Mouse (Mus musculus): Measurements from ENCODE around the gene Zfp667. TPM values are rescaled to one million over a fixed set of nuclear protein-coding genes. Genes with fewer than 3 reads are reported as not detected.
"Not testable (repeated sequence)": the region's sequence is repeated elsewhere in the genome, so short reads cannot be mapped to it uniquely, and the experiment has no call there.

Gene Zfp667
- polyA plus RNA-seq, 1 experiment = 2.9 TPM

DNA sequence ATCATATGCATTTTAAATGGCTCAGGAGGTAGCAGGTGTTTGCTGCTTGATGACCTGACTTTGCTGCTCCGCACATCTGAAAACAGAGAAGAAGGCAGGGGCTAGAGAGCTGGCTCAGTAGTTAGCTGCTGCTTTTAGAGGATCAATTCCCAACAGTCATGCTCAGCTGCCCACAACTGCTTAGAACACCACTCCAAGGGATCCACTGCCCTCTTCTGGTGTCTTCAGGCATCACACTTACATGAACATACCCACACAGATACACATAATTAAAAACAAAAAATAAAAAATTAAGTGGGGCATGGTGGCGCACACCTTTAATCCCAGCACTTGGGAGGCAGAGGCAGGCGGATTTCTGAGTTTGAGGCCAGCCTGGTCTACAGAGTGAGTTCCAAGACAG lies 24.3 kb upstream of the Zfp667 start:
- Histone ChIP-seq H3K4me1 (ENCODE audit: control insufficient read depth, insufficient read depth, low read length) (no peaks in the 10 kb centered on the region), H3K4me3 (ENCODE audit: insufficient read depth, low read length) (no peak overlapping the region), H3K27ac (ENCODE audit: insufficient read depth, low read depth, low read length) (no peak overlapping the region)
- TF ChIP-seq CTCF (IDR thresholded peaks at IDR 0.05; ENCODE audit: low read depth, low read length) = no peak
- TF ChIP-seq POLR2A (IDR thresholded peaks at IDR 0.05; ENCODE audit: borderline replicate concordance, low read depth, low read length) = no peak

DNA sequence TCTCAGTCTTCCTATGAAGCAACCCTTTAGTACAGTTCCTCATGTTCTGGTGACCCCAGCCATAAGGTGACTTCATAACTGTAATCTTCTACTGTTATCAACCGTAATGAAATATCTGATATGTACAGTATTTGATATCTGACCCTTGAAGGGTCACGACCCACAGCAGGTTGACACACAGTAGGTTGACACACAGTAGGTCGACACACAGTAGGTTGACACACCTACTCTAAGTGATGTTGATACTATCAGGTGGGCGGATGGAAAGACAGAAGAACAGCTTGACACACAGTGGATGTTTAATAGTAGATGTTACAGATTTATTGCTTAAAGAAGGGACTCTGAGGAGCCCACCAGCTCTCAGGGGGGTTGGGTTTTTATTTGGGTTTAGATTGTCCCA lies 23.4 kb upstream of the Zfp667 start:
- no peaks in the 10 kb centered on the region for H3K4me1 ChIP-seq (ENCODE audit: control insufficient read depth, insufficient read depth, low read length)
- no peak overlapping the region for H3K27ac ChIP-seq (ENCODE audit: insufficient read depth, low read depth, low read length)
- no peak overlapping the region for H3K4me3 ChIP-seq (ENCODE audit: insufficient read depth, low read length)
- TF ChIP-seq CTCF (IDR thresholded peaks at IDR 0.05; ENCODE audit: low read depth, low read length) (no peak), POLR2A (IDR thresholded peaks at IDR 0.05; ENCODE audit: borderline replicate concordance, low read depth, low read length) (no peak)

DNA sequence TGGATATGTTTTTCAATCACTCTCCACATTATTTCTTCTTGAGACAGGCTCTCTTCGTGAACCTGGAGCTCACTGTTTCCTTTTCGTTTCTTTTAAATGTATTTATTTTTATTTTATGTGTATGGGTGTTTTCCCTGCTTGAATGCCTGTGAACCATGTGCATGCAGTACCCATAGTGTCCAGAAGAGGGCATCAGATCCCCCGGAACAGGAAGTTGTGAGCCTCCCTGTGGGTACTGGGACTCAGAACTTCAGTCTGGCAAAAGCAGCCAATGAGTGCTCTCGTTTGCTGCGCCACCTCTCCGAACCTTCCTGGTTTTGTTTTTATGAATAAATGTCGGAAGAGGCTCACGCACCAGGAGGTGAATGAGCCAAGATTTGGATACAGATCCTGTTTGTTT lies 20.7 kb upstream of the Zfp667 start:
- Histone ChIP-seq H3K4me3 (ENCODE audit: insufficient read depth, low read length) (no peak overlapping the region), H3K27ac (ENCODE audit: insufficient read depth, low read depth, low read length) (no peak overlapping the region), H3K4me1 (ENCODE audit: control insufficient read depth, insufficient read depth, low read length) (no peaks in the 10 kb centered on the region)
- TF ChIP-seq CTCF (IDR thresholded peaks at IDR 0.05; ENCODE audit: low read depth, low read length) (peak; percentile 40), POLR2A (IDR thresholded peaks at IDR 0.05; ENCODE audit: borderline replicate concordance, low read depth, low read length) (no peak)

DNA sequence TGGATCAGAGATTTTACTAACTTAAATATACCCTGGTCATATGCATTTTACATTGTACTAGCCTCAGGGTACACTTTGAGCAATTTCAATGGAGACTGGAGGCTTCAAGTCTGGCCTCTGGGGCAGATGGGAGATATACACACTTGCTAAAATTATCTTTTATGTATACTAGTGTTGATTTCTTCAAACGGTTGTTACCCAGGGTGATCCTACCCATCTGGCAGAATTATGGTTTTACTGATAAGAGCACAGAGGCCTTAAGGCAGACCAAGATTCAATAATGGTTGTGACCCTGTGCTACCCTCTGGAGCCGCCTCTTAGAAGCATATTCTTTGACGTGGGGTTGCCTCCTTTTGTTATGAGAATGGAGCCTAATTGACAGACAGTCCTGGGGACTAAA lies 8.5 kb upstream of the Zfp667 start:
- no peak for TF ChIP-seq CTCF (IDR thresholded peaks at IDR 0.05; ENCODE audit: low read depth, low read length)
- TF ChIP-seq POLR2A (IDR thresholded peaks at IDR 0.05; ENCODE audit: borderline replicate concordance, low read depth, low read length) = no peak
- Histone ChIP-seq H3K4me3 (ENCODE audit: insufficient read depth, low read length) (no peak overlapping the region), H3K4me1 (ENCODE audit: control insufficient read depth, insufficient read depth, low read length) (no peaks in the 10 kb centered on the region), H3K27ac (ENCODE audit: insufficient read depth, low read depth, low read length) (no peak overlapping the region)

DNA sequence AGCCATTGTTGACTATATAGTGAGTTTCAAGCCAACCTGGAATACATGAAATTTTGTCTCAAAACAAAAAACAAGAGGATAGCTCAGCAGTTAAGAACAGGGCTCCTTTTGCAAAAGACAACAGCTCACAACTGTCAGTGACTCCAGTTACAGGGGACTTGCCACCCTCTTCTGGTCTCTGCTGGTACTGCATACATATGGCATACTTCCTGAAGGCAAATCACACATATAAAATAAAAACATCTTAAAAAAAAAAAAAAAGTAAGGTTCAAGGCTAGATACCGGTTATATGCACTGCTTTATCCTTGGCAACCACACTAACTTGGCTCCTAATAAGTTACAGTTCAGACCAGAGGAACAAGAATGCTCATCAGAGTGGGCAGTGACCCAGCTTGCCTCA lies 3.6 kb upstream of the Zfp667 start:
- H3K27ac ChIP-seq (ENCODE audit: insufficient read depth, low read depth, low read length) = peak overlapping the region; percentile 31; the same call in 1 of the 2 replicates
- peaks cover 16% of the 10 kb centered on the region for H3K4me1 ChIP-seq (ENCODE audit: control insufficient read depth, insufficient read depth, low read length)
- TF ChIP-seq POLR2A (IDR thresholded peaks at IDR 0.05; ENCODE audit: borderline replicate concordance, low read depth, low read length) (no peak), CTCF (IDR thresholded peaks at IDR 0.05; ENCODE audit: low read depth, low read length) (no peak)
- H3K4me3 ChIP-seq (ENCODE audit: insufficient read depth, low read length) = peak overlapping the region; percentile 72

DNA sequence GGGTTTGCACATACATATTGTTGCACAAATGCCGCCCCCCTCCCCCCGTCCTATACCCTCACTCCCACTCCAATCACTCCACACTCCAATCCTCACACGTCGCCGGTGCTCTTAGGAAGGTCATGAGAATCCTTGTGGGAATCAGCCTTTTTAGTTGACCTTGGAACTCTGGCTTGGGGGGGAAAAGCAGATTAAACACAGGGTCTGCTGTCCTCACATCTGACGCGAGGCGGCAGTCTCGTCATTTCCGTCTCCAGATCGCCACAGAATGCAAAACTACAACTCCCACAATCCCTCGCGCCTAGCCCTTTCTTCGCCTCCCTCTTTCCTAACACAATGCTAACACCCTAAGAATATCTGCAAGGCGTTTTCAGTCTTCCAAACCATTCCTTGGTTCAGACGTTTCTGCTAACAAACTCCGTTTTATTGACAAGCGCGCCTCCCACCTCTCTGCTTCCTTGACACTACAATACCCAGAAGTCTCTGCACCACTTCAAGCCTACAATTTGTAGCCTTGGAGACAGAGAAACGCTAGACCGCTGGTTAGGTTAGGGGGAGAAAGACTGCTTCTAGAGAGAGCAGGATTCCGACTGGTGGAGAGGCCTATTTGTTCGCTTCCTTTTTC lies 2.8 kb upstream of the Zfp667 start:
- no peak; the same call in 1 of the 2 replicates for TF ChIP-seq CTCF (IDR thresholded peaks at IDR 0.05; ENCODE audit: low read depth, low read length)
- no peak for TF ChIP-seq POLR2A (IDR thresholded peaks at IDR 0.05; ENCODE audit: borderline replicate concordance, low read depth, low read length)
- peak overlapping the region; percentile 72 for H3K4me3 ChIP-seq (ENCODE audit: insufficient read depth, low read length)
- peaks cover 18% of the 10 kb centered on the region for H3K4me1 ChIP-seq (ENCODE audit: control insufficient read depth, insufficient read depth, low read length)
- H3K27ac ChIP-seq (ENCODE audit: insufficient read depth, low read depth, low read length) = peak overlapping the region; percentile 77

DNA sequence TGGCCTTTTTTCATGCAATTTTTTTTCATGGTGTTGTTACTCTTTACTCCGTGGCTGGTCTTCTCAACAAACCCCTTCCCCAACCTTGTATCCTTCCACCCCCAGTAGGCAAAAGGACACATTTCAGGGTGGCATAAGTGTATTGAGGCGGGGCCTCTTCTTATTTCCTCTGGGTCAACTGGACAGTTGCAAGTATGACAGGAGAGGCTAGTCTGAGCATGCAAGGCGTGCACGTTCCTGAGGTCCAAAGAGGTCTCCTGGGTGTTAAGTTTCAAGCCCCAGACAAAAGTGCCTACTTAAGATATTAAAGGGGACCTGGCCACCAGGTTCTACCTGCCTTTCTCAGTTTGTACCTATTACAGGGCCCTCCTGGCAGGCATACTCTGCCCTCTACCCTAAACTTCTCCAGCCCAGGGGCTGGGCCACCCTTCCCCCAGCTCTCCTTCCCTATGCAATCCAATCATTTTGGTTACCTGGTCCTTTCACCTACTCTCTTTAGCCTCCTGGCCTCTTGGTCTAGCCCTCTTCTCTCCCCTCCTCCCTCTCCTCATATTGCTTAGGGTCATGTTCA lies 1.9 kb upstream of the Zfp667 start:
- Histone ChIP-seq H3K4me3 (ENCODE audit: insufficient read depth, low read length) (no peak overlapping the region), H3K27ac (ENCODE audit: insufficient read depth, low read depth, low read length) (no peak overlapping the region), H3K4me1 (ENCODE audit: control insufficient read depth, insufficient read depth, low read length) (peaks cover 18% of the 10 kb centered on the region)
- TF ChIP-seq POLR2A (IDR thresholded peaks at IDR 0.05; ENCODE audit: borderline replicate concordance, low read depth, low read length) (no peak), CTCF (IDR thresholded peaks at IDR 0.05; ENCODE audit: low read depth, low read length) (no peak)

DNA sequence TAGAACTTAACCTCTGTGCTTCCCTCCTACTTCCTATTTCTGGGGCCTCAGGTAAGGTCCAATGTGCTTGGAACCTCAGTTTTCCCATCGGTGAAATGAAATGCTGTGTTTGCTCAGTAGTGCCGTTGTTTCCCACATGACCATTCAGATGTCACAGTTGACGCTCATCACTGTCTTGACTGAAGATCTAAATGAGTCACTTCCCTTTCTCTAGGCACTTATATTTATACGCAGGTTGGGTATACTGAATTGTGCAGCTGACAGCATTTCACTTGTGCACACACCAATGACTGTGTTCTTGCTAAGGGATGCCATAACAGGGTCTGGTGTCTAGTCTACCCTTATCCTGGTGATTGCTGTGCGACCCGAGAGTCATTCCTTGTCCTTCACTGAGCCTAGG lies 1.0 kb upstream of the Zfp667 start:
- TF ChIP-seq POLR2A (IDR thresholded peaks at IDR 0.05; ENCODE audit: borderline replicate concordance, low read depth, low read length) (no peak), CTCF (IDR thresholded peaks at IDR 0.05; ENCODE audit: low read depth, low read length) (no peak)
- Histone ChIP-seq H3K4me3 (ENCODE audit: insufficient read depth, low read length) (peak overlapping the region; percentile 60), H3K27ac (ENCODE audit: insufficient read depth, low read depth, low read length) (peak overlapping the region; percentile 59), H3K4me1 (ENCODE audit: control insufficient read depth, insufficient read depth, low read length) (peaks cover 21% of the 10 kb centered on the region)

DNA sequence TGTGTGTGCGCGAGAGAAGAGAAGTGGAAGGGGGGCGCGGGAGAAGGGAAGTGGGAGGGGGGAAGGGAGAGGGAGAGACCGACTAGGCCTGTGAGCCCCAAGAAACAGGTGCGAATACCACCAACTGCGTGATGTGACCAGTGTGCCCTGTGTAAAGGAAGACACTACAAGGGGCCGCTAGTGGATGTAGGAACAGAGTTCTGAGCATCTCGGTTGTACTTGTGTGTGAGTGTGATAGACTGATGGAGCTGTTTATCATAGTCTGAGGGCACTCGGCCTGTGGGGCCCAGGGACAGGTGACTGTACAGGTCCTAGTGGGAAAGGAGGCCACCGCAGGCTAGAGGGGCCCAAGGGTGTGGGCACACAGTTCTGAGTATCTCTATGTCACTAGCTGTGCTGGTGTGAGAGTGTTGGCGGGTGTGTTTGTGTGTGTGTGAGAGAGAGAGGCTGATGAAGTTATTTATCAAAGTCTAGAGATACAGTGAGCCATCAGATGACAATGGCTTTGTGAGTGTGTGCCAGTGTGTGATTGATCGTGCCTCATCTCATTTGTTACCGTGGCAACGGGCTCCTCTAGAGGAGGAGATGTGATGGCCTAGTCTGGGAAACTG lies 647 bp downstream of the Zfp667 start:
- TF ChIP-seq POLR2A (IDR thresholded peaks at IDR 0.05; ENCODE audit: borderline replicate concordance, low read depth, low read length) = no peak
- TF ChIP-seq CTCF (IDR thresholded peaks at IDR 0.05; ENCODE audit: low read depth, low read length) = no peak
- Histone ChIP-seq H3K4me3 (ENCODE audit: insufficient read depth, low read length) (peak overlapping the region; percentile 60), H3K27ac (ENCODE audit: insufficient read depth, low read depth, low read length) (no peak overlapping the region), H3K4me1 (ENCODE audit: control insufficient read depth, insufficient read depth, low read length) (peaks cover 26% of the 10 kb centered on the region)

DNA sequence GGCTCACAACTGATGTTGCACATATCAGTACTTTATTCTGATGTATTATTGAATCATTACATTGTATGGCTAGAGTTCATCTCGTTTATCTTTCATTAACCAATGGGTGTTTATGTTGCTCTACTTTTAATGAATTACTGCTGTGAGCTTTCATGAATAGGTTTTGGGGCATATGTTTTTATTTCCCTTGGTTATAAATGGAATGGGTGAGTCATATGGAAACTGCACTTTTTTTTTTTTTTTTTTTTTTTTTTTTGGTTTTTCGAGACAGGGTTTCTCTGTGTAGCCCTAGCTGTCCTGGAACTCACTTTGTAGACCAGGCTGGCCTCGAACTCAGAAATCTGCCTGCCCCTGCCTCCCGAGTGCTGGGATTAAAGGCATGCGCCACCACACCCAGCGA lies 4.7 kb downstream of the Zfp667 start:
- not testable (repeated sequence) for H3K4me3 ChIP-seq (ENCODE audit: insufficient read depth, low read length); H3K27ac ChIP-seq (ENCODE audit: insufficient read depth, low read depth, low read length)
- H3K4me1 ChIP-seq (ENCODE audit: control insufficient read depth, insufficient read depth, low read length) = peaks cover 10% of the 10 kb centered on the region

DNA sequence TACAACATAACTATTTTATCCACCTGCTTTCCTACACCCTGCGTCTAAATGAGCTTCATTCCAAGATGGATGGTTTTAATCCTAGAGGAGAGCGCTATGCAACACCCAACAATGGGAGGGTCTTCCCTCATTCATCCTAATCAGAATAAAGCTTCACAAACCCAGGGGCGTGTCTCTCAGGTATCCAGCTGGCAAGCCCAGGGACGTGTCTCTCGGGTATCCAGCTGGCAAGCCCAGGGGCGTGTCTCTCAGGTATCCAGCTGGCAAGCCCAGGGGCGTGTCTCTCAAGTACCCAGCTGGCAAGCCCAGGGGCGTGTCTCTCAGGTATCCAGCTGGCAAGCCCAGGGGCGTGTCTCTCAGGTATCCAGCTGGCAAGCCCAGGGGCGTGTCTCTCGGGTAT lies 14.4 kb downstream of the Zfp667 start:
- H3K4me3 ChIP-seq (ENCODE audit: insufficient read depth, low read length); H3K4me1 ChIP-seq (ENCODE audit: control insufficient read depth, insufficient read depth, low read length); H3K27ac ChIP-seq (ENCODE audit: insufficient read depth, low read depth, low read length): not testable (repeated sequence)
